Mouse (Mus musculus) bone marrow, adult 2 months (tissue): Measurements from ENCODE around the gene Ddah1. TPM values are rescaled to one million over a fixed set of nuclear protein-coding genes. Genes with fewer than 3 reads are reported as not detected.
"Not testable (repeated sequence)": the region's sequence is repeated elsewhere in the genome, so short reads cannot be mapped to it uniquely, and the experiment has no call there.

Experiments
- H3K27ac ChIP-seq: fragments of 200-500 bp; 2 replicates; pipeline ENCODE4 v1.5.1; 2012; ENCODE audit warnings: low read depth, mild to moderate bottlenecking, control low read depth, inconsistent platforms, low read length; ENCODE audit not compliant: control insufficient read depth, poor library complexity, insufficient read depth
- H3K4me1 ChIP-seq: fragments of 200-500 bp; 2 replicates; pipeline ENCODE4 v1.6.1; 2011; ENCODE audit warnings: low read length; ENCODE audit not compliant: control insufficient read depth, insufficient read depth
- H3K4me3 ChIP-seq: fragments of 200-500 bp; replicated peaks from 2 replicates; pipeline ENCODE3; 2011; ENCODE audit warnings: mild to moderate bottlenecking, low read depth, low read length, control low read depth; ENCODE audit not compliant: control insufficient read depth
- CTCF ChIP-seq: fragments of 200-500 bp; IDR thresholded peaks from 2 replicates; pipeline ENCODE4 v1.5.1; 2011; ENCODE audit warnings: low read length, control low read depth; ENCODE audit not compliant: control insufficient read depth, insufficient read depth
- POLR2A ChIP-seq: fragments of 200-500 bp; IDR thresholded peaks from 2 replicates; pipeline ENCODE4 v1.6.1; 2011; ENCODE audit warnings: low read depth, mild to moderate bottlenecking, control low read depth, low read length, borderline replicate concordance; ENCODE audit not compliant: control insufficient read depth
- whole genome bisulfite sequencing: fragments of 180-500 bp; shearing (Covaris S2); methylation state at CpG from one replicate; pipeline ENCODE4 v1.1.7; 2018; 5-methylcytosine and 5-hydroxymethylcytosine counted together
- polyA plus RNA-seq: library from polyadenylated mRNA; stranded (reverse); fragments of >200 nt; gene quantifications from 2 replicates; pipeline ENCODE4 v1.2.4, GENCODE M21; 2011; ENCODE audit warnings: low replicate concordance; ENCODE audit not compliant: missing spikeins, insufficient read depth, insufficient read length

Ddah1 gene
- polyA plus RNA-seq, 1 experiment: 2.4 TPM

- no peaks in the 10 kb centered on the region for H3K4me1 ChIP-seq
- H3K4me3 ChIP-seq: no peak overlapping the region
- no peak overlapping the region for H3K27ac ChIP-seq
- WGBS: 88% methylated on average over 9 of the region's 9 CpGs
- TF ChIP-seq POLR2A (no peak), CTCF (no peak)
Observed at GRCm38 (mm10) chr3:145872680-145873079, 114.2 kb downstream of the Ddah1 start.

GRCm38 (mm10) chr3:145873271-145873670 lies 114.8 kb downstream of the Ddah1 start:
- no peak overlapping the region for H3K4me3 ChIP-seq
- no peak overlapping the region for H3K27ac ChIP-seq
- TF ChIP-seq CTCF (no peak), POLR2A (no peak)
- H3K4me1 ChIP-seq: no peaks in the 10 kb centered on the region
- WGBS: 92% methylated on average over 1 of the region's 1 CpGs

GRCm38 (mm10) chr3:145874126-145874525 lies 115.7 kb downstream of the Ddah1 start:
- no peak overlapping the region for H3K27ac ChIP-seq
- no peaks in the 10 kb centered on the region for H3K4me1 ChIP-seq
- TF ChIP-seq CTCF: no peak
- TF ChIP-seq POLR2A: no peak
- 83% methylated on average over 4 of the region's 4 CpGs for WGBS
- H3K4me3 ChIP-seq: no peak overlapping the region

GRCm38 (mm10) chr3:145876120-145876519 lies 117.6 kb downstream of the Ddah1 start:
- Histone ChIP-seq H3K27ac (no peak overlapping the region), H3K4me1 (no peaks in the 10 kb centered on the region), H3K4me3 (no peak overlapping the region)
- TF ChIP-seq POLR2A (no peak), CTCF (no peak)
- 67% methylated on average over 11 of the region's 11 CpGs for WGBS

GRCm38 (mm10) chr3:145878867-145879266 lies 120.4 kb downstream of the Ddah1 start:
- H3K4me1 ChIP-seq, H3K4me3 ChIP-seq, H3K27ac ChIP-seq: not testable (repeated sequence)
- 91% methylated on average over 14 of the region's 14 CpGs for WGBS

GRCm38 (mm10) chr3:145880335-145880734 lies 121.9 kb downstream of the Ddah1 start:
- no peaks in the 10 kb centered on the region for H3K4me1 ChIP-seq
- 71% methylated on average over 1 of the region's 1 CpGs for WGBS
- H3K4me3 ChIP-seq: no peak overlapping the region
- no peak overlapping the region for H3K27ac ChIP-seq
- no peak for TF ChIP-seq CTCF
- no peak for TF ChIP-seq POLR2A

- Histone ChIP-seq H3K27ac (no peak overlapping the region), H3K4me1 (no peaks in the 10 kb centered on the region), H3K4me3 (no peak overlapping the region)
- TF ChIP-seq CTCF: no peak
- TF ChIP-seq POLR2A: no peak
- 83% methylated on average over 15 of the region's 15 CpGs for WGBS
Observed at GRCm38 (mm10) chr3:145882076-145882874, 123.8 kb downstream of the Ddah1 start.

GRCm38 (mm10) chr3:145883233-145883632 lies 124.8 kb downstream of the Ddah1 start:
- Histone ChIP-seq H3K27ac (no peak overlapping the region), H3K4me3 (no peak overlapping the region), H3K4me1 (no peaks in the 10 kb centered on the region)
- WGBS: 36% methylated on average over 2 of the region's 2 CpGs
- TF ChIP-seq POLR2A (no peak), CTCF (no peak)

- Histone ChIP-seq H3K4me3 (no peak overlapping the region), H3K27ac (no peak overlapping the region), H3K4me1 (no peaks in the 10 kb centered on the region)
- WGBS: 75% methylated on average over 4 of the region's 4 CpGs
- TF ChIP-seq CTCF: no peak
- TF ChIP-seq POLR2A: no peak
Observed at GRCm38 (mm10) chr3:145885376-145885775, 126.9 kb downstream of the Ddah1 start.
